Mouse (Mus musculus) MEL (cell line): ENCODE results near the gene Bag3. TPM values are rescaled to one million over a fixed set of nuclear protein-coding genes. Genes with fewer than 3 reads are reported as not detected.

Experiments used
- DNase-seq: peaks from one replicate; pipeline ENCODE4 v3.0.0; 2011; ENCODE audit warnings: low read depth, low spot score
- H3K27ac ChIP-seq: 2 replicates; pipeline ENCODE4 v1.5.1; 2012; ENCODE audit warnings: low read depth, mild to moderate bottlenecking, control low read depth, low read length, moderate library complexity; ENCODE audit not compliant: control insufficient read depth
- H3K27me3 ChIP-seq, 2 experiments: fragments of 150-350 bp in 1 of 2; sonication (generic) in 1 of 2; 2 replicates each; pipeline ENCODE4 v1.6.1; 2012; ENCODE audit warnings: low read length in 2 of 2, mild to moderate bottlenecking in 2 of 2, improper control_type of control experiment in 1 of 2, moderate library complexity in 1 of 2; ENCODE audit not compliant: insufficient read depth in 2 of 2, control insufficient read depth in 1 of 2
- H3K36me3 ChIP-seq, 2 experiments: 2 replicates each; pipeline ENCODE4 v1.6.1; 2012 to 2014; ENCODE audit warnings: low read length in 2 of 2, improper control_type of control experiment in 1 of 2, inconsistent platforms in 1 of 2, mild to moderate bottlenecking in 1 of 2; ENCODE audit not compliant: insufficient read depth in 2 of 2, control insufficient read depth in 1 of 2
- H3K4me1 ChIP-seq, 2 experiments: fragments of 150-350 bp in 1 of 2; sonication (generic) in 1 of 2; 2 replicates each; pipeline ENCODE4 v1.6.1; 2012; ENCODE audit warnings: low read length in 2 of 2, improper control_type of control experiment in 1 of 2, mild to moderate bottlenecking in 1 of 2; ENCODE audit not compliant: insufficient read depth in 2 of 2, control insufficient read depth in 1 of 2
- H3K4me3 ChIP-seq, 2 experiments: fragments of 150-350 bp in 1 of 2; sonication (generic) in 1 of 2; 2 replicates each; pipeline ENCODE4 v1.5.1; 2012; ENCODE audit warnings: low read depth in 2 of 2, low read length in 2 of 2, mild to moderate bottlenecking in 2 of 2, moderate library complexity in 2 of 2, control low read depth in 1 of 2, improper control_type of control experiment in 1 of 2; ENCODE audit not compliant: control insufficient read depth in 1 of 2, insufficient read depth in 1 of 2
- H3K79me2 ChIP-seq: 2 replicates; pipeline ENCODE4 v1.6.1; 2012; ENCODE audit warnings: mild to moderate bottlenecking, low read length, moderate library complexity; ENCODE audit not compliant: control insufficient read depth, poor library complexity, insufficient read depth
- H3K9ac ChIP-seq: 2 replicates; pipeline ENCODE4 v1.6.1; 2012; ENCODE audit warnings: low read depth, mild to moderate bottlenecking, control low read depth, low read length, moderate library complexity; ENCODE audit not compliant: control insufficient read depth, poor library complexity, severe bottlenecking
- H3K9me3 ChIP-seq: fragments of 150-350 bp; sonication (generic); replicated peaks from 2 replicates; pipeline ENCODE4 v1.6.1; 2012; ENCODE audit warnings: mild to moderate bottlenecking, low read length, improper control_type of control experiment, moderate library complexity; ENCODE audit not compliant: insufficient read depth
- BHLHE40 ChIP-seq: IDR thresholded peaks from 2 replicates; pipeline ENCODE4 v1.6.1; 2012; ENCODE audit warnings: low read depth, mild to moderate bottlenecking, inconsistent platforms, low read length, improper control_type of control experiment, borderline replicate concordance
- CTCF ChIP-seq, 3 experiments: IDR thresholded peaks in 2 of 3; conservative IDR thresholded peaks in 1 of 3; 2 replicates each; pipeline ENCODE4 v1.5.1; 2011 to 2012; ENCODE audit warnings: low read length in 3 of 3, low read depth in 2 of 3, mild to moderate bottlenecking in 2 of 3, improper control_type of control experiment in 1 of 3, inconsistent platforms in 1 of 3, mixed read lengths in 1 of 3, moderate library complexity in 1 of 3; ENCODE audit not compliant: control insufficient read depth in 1 of 3, insufficient read depth in 1 of 3, poor library complexity in 1 of 3, severe bottlenecking in 1 of 3
- E2F4 ChIP-seq: IDR thresholded peaks from 2 replicates; pipeline ENCODE4 v1.6.1; 2011; ENCODE audit warnings: low read depth, low read length, improper control_type of control experiment, borderline replicate concordance
- ELF1 ChIP-seq: IDR thresholded peaks from 2 replicates; pipeline ENCODE4 v1.6.1; 2014; ENCODE audit warnings: low read depth, mild to moderate bottlenecking, inconsistent platforms, low read length, improper control_type of control experiment, moderate library complexity
- ETS1 ChIP-seq: IDR thresholded peaks from 2 replicates; pipeline ENCODE4 v1.6.1; 2012; ENCODE audit warnings: low read depth, mild to moderate bottlenecking, inconsistent platforms, low read length, improper control_type of control experiment, moderate library complexity
- GABPA ChIP-seq: IDR thresholded peaks from 2 replicates; pipeline ENCODE4 v1.6.1; 2012; ENCODE audit warnings: low read depth, mild to moderate bottlenecking, inconsistent platforms, low read length, improper control_type of control experiment, moderate library complexity
- HCFC1 ChIP-seq: IDR thresholded peaks from 2 replicates; pipeline ENCODE4 v1.6.1; 2012; ENCODE audit warnings: low read depth, mild to moderate bottlenecking, inconsistent platforms, low read length, improper control_type of control experiment, moderate library complexity
- JUND ChIP-seq: IDR thresholded peaks from 2 replicates; pipeline ENCODE4 v1.6.1; 2011; ENCODE audit warnings: low read depth, mild to moderate bottlenecking, improper control_type of control experiment, low read length
- MAFK ChIP-seq: IDR thresholded peaks from 2 replicates; pipeline ENCODE4 v1.6.1; 2011; ENCODE audit warnings: low read depth, mild to moderate bottlenecking, low read length, improper control_type of control experiment, borderline replicate concordance
- MAX ChIP-seq: IDR thresholded peaks from 2 replicates; pipeline ENCODE4 v1.6.1; 2011; ENCODE audit warnings: low read length, improper control_type of control experiment
- MAZ ChIP-seq: IDR thresholded peaks from 2 replicates; pipeline ENCODE4 v1.6.1; 2012; ENCODE audit warnings: low read depth, mild to moderate bottlenecking, inconsistent platforms, low read length, improper control_type of control experiment
- MYB ChIP-seq: IDR thresholded peaks from 2 replicates; pipeline ENCODE4 v1.6.1; 2011; ENCODE audit warnings: mild to moderate bottlenecking, low read depth, low read length, improper control_type of control experiment
- MYC ChIP-seq: IDR thresholded peaks from 2 replicates; pipeline ENCODE4 v1.6.1; 2011; ENCODE audit warnings: low read depth, mild to moderate bottlenecking, low read length, improper control_type of control experiment, moderate library complexity
- POLR2A ChIP-seq, 2 experiments: IDR thresholded peaks; 2 replicates each; pipeline ENCODE4 v1.6.1; 2011 to 2012; ENCODE audit warnings: low read length in 2 of 2, mild to moderate bottlenecking in 2 of 2, control low read depth in 1 of 2, improper control_type of control experiment in 1 of 2, low read depth in 1 of 2, moderate library complexity in 1 of 2; ENCODE audit not compliant: control insufficient read depth in 1 of 2, insufficient read depth in 1 of 2, poor library complexity in 1 of 2
- POLR2AphosphoS2 ChIP-seq: IDR thresholded peaks from 2 replicates; pipeline ENCODE4 v1.6.1; 2011; ENCODE audit warnings: low read length, improper control_type of control experiment
- POLR2AphosphoS5 ChIP-seq: IDR thresholded peaks from 2 replicates; pipeline ENCODE4 v1.6.1; 2012; ENCODE audit warnings: low read depth, borderline replicate concordance, mild to moderate bottlenecking, inconsistent platforms, low read length, moderate library complexity, mixed read lengths
- TCF12 ChIP-seq: IDR thresholded peaks from 2 replicates; pipeline ENCODE4 v1.6.1; 2014; ENCODE audit warnings: low read depth, mild to moderate bottlenecking, inconsistent platforms, low read length, improper control_type of control experiment, moderate library complexity
- UBTF ChIP-seq: IDR thresholded peaks from 2 replicates; pipeline ENCODE4 v1.6.1; 2012; ENCODE audit warnings: low read depth, mild to moderate bottlenecking, inconsistent platforms, low read length, improper control_type of control experiment, moderate library complexity, borderline replicate concordance; ENCODE audit not compliant: insufficient read depth
- USF2 ChIP-seq, 2 experiments: IDR thresholded peaks; 2 replicates each; pipeline ENCODE4 v1.6.1; 2011 to 2012; ENCODE audit warnings: improper control_type of control experiment in 2 of 2, low read length in 2 of 2, borderline replicate concordance in 1 of 2, inconsistent platforms in 1 of 2, low read depth in 1 of 2, mild to moderate bottlenecking in 1 of 2; ENCODE audit not compliant: insufficient read depth in 1 of 2
- ZKSCAN1 ChIP-seq: IDR thresholded peaks from 2 replicates; pipeline ENCODE4 v1.6.1; 2012; ENCODE audit warnings: low read depth, mild to moderate bottlenecking, inconsistent platforms, low read length, improper control_type of control experiment, moderate library complexity
- ZMIZ1 ChIP-seq: IDR thresholded peaks from 2 replicates; pipeline ENCODE4 v1.6.1; 2012; ENCODE audit warnings: low read depth, mild to moderate bottlenecking, inconsistent platforms, low read length, improper control_type of control experiment, moderate library complexity
- polyA plus RNA-seq, 2 experiments: library from polyadenylated mRNA; stranded (reverse) in 1 of 2; unstranded in 1 of 2; fragments of >175 nt in 1 of 2; fragments of >200 nt in 1 of 2; gene quantifications; 2 replicates each; pipeline versions ENCODE4 v1.2.1 to v1.2.4; 2012; ENCODE audit warnings: low replicate concordance in 2 of 2, low read depth in 1 of 2; ENCODE audit not compliant: insufficient read length in 2 of 2, insufficient read depth in 1 of 2, missing spikeins in 1 of 2
- total RNA-seq: library from RNA; depleted of rRNA; stranded (reverse); fragments of 300-350 nt; gene quantifications from 2 replicates; pipeline ENCODE4 v1.2.3, GENCODE M21; 2012

Gene Bag3
- total and polyA plus RNA-seq, 3 experiments = 5.1 to 13.4 TPM; not detected in 1

DNA sequence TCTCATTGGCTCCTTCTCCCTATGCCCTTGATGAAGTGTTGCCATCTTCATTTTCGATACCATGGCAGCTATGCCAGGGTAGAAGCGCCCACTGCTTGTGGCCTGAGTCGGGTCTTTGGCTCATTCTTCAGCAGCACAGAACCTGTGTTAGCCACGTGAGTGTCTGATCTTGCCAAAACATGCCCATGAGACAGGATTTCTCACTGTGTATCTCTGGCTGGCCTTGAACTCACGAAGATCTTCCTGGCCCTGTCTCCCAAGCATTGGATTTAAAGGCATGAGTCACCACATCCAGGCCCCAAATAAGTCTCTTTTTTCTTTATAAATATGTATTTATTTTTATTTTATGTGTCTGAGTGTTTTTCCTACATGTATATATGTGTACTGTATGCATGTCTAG lies 51.8 kb downstream of the Bag3 start:
- Histone ChIP-seq H3K27ac (no peak overlapping the region), H3K4me3 (no peak overlapping the region), H3K27me3 (no peaks in the 10 kb centered on the region), H3K9me3 (no peaks in the 10 kb centered on the region), H3K9ac (no peak overlapping the region), H3K79me2 (no peaks in the 10 kb centered on the region), H3K36me3 (peaks cover 0 to 16% of the 10 kb centered on the region in 2 experiments; a peak in 2 of 4 replicates), H3K4me1 (peaks cover 12 to 13% of the 10 kb centered on the region in 2 experiments)
- DNase-seq = no peak
- TF ChIP-seq E2F4 (no peak), MYC (no peak), CTCF (IDR thresholded peaks at IDR 0.05 in 2 of 3, conservative IDR thresholded peaks at IDR 0.05 in 1 of 3; ENCODE audit: control insufficient read depth in 1 of 3, insufficient read depth in 1 of 3, low read depth in 2 of 3, low read length in 3 of 3, poor library complexity in 1 of 3, severe bottlenecking in 1 of 3) (no peak), GABPA (no peak), ZMIZ1 (no peak), TCF12 (no peak), ELF1 (no peak), USF2 (IDR thresholded peaks at IDR 0.05; ENCODE audit: borderline replicate concordance in 1 of 2, insufficient read depth in 1 of 2, low read depth in 1 of 2, low read length in 2 of 2) (no peak), ETS1 (no peak), POLR2AphosphoS2 (no peak)

DNA sequence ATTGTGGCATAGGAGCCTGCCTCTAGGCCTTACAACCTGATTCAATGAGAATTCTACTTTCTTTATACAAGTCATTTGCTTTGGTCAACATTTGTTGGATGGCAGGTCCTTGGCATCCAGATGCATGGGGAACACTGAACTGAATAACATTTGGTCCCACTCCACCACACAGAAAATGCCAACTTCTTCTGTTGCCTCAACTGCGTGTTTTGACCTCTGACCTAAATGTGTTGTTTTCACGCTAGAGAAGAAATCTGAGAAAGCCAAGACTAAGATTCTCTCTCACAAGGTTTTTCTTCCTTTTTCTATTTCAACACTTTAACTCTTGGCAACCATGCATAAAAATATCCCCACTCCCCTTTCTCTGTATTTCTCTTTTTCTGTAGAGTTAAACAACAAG lies 52.4 kb downstream of the Bag3 start:
- H3K79me2 ChIP-seq = no peaks in the 10 kb centered on the region
- no peak for TF ChIP-seq JUND
- TF ChIP-seq ZKSCAN1 = no peak
- no peak for TF ChIP-seq BHLHE40
- TF ChIP-seq MAX = no peak
- no peak for TF ChIP-seq POLR2AphosphoS2
- no peak for TF ChIP-seq HCFC1
- TF ChIP-seq MYB = no peak
- TF ChIP-seq POLR2A (IDR thresholded peaks at IDR 0.05; ENCODE audit: control insufficient read depth in 1 of 2, insufficient read depth in 1 of 2, low read depth in 1 of 2, low read length in 2 of 2, poor library complexity in 1 of 2) = no peak
- no peak for TF ChIP-seq ETS1
- TF ChIP-seq MYC = no peak
- no peak for TF ChIP-seq ELF1
- TF ChIP-seq UBTF = no peak
- no peak for TF ChIP-seq POLR2AphosphoS5
- TF ChIP-seq TCF12 = no peak
- TF ChIP-seq MAFK = no peak
- TF ChIP-seq MAZ = no peak

More for the DNA sequence above, 52.4 kb downstream of the Bag3 start:
- Histone ChIP-seq H3K27me3 (no peaks in the 10 kb centered on the region), H3K36me3 (peaks cover 0 to 16% of the 10 kb centered on the region in 2 experiments; a peak in 2 of 4 replicates), H3K27ac (no peak overlapping the region), H3K9ac (no peak overlapping the region), H3K4me3 (no peak overlapping the region), H3K9me3 (no peaks in the 10 kb centered on the region), H3K4me1 (peaks cover 15 to 17% of the 10 kb centered on the region in 2 experiments)
- DNase-seq = no peak
